Mouse (Mus musculus) forebrain, embryonic 15.5 days (tissue): ENCODE results near the gene Uqcrq. TPM values are rescaled to one million over a fixed set of nuclear protein-coding genes. Genes with fewer than 3 reads are reported as not detected.
"Not testable (repeated sequence)": the region's sequence is repeated elsewhere in the genome, so short reads cannot be mapped to it uniquely, and the experiment has no call there.

Experiments used
- ATAC-seq: fragments of 200-750 bp; cut with Nextera tagmentation; replicated peaks from 2 replicates; pipeline ENCODE4 v1.8.0; 2017; ENCODE audit warnings: mild to moderate bottlenecking, moderate TSS enrichment, moderate library complexity
- H3K27ac ChIP-seq: fragments of 300-500 bp; sonication (generic); replicated peaks from 2 replicates; pipeline ENCODE4 v1.5.1; 2015; ENCODE audit warnings: mild to moderate bottlenecking, inconsistent platforms
- H3K27me3 ChIP-seq: fragments of 300-500 bp; sonication (generic); 2 replicates; pipeline ENCODE4 v1.6.1; 2015; ENCODE audit warnings: inconsistent platforms
- H3K36me3 ChIP-seq: fragments of 300-500 bp; sonication (generic); 2 replicates; pipeline ENCODE4 v1.6.1; 2015; ENCODE audit warnings: mild to moderate bottlenecking, inconsistent platforms
- H3K4me1 ChIP-seq: fragments of 300-500 bp; sonication (generic); 2 replicates; pipeline ENCODE4 v1.6.1; 2015; ENCODE audit warnings: inconsistent platforms
- H3K4me2 ChIP-seq: fragments of 300-500 bp; sonication (generic); replicated peaks from 2 replicates; pipeline ENCODE4 v1.6.1; 2015; ENCODE audit warnings: mild to moderate bottlenecking, inconsistent platforms
- H3K4me3 ChIP-seq: fragments of 300-500 bp; sonication (generic); 2 replicates; pipeline ENCODE4 v1.5.1; 2015; ENCODE audit warnings: mild to moderate bottlenecking, inconsistent platforms
- H3K9ac ChIP-seq: fragments of 300-500 bp; sonication (generic); replicated peaks from 2 replicates; pipeline ENCODE4 v1.6.1; 2015; ENCODE audit warnings: mild to moderate bottlenecking, inconsistent platforms
- H3K9me3 ChIP-seq: fragments of 300-500 bp; sonication (generic); 2 replicates; pipeline ENCODE4 v1.6.1; 2016; ENCODE audit warnings: inconsistent platforms
- WGBS: fragments of 180-500 bp; shearing (Covaris S2); methylation state at CpG from one replicate; pipeline ENCODE4 v1.1.7; 2015; ENCODE audit warnings: mixed read lengths; 5-methylcytosine and 5-hydroxymethylcytosine counted together
- polyA plus RNA-seq: library from polyadenylated mRNA; unstranded; fragments of >200 nt; fragmentation: Nextera tagmentation; extraction: Ambion mirVana; gene quantifications from 2 replicates; pipeline ENCODE4 v1.2.1, GENCODE M21; 2015

Uqcrq gene
- polyA plus RNA-seq, 1 experiment from 2014 or later: 589 TPM

- no peak overlapping the region for H3K27ac ChIP-seq
- no peak for ATAC-seq
- H3K4me3 ChIP-seq: no peak overlapping the region
- 90% methylated on average over 3 of the region's 3 CpGs for WGBS
- no peaks in the 10 kb centered on the region for H3K9me3 ChIP-seq
- peaks cover 18% of the 10 kb centered on the region for H3K4me1 ChIP-seq
- H3K4me2 ChIP-seq: no peak overlapping the region
- H3K27me3 ChIP-seq: no peaks in the 10 kb centered on the region
- no peak overlapping the region for H3K9ac ChIP-seq
- H3K36me3 ChIP-seq: peaks cover 8% of the 10 kb centered on the region
Observed at GRCm38 (mm10) chr11:53427993-53428715, 2.5 kb downstream of the Uqcrq start.

GRCm38 (mm10) chr11:53426914-53427313, 3.7 kb downstream of the Uqcrq start:
- H3K27ac ChIP-seq, H3K9me3 ChIP-seq, H3K27me3 ChIP-seq, ATAC-seq, H3K4me2 ChIP-seq, H3K4me3 ChIP-seq, H3K9ac ChIP-seq, H3K36me3 ChIP-seq: not testable (repeated sequence)
- 88% methylated on average over 3 of the region's 3 CpGs for WGBS
- peaks cover 18% of the 10 kb centered on the region for H3K4me1 ChIP-seq

GRCm38 (mm10) chr11:53425711-53426255, 4.8 kb downstream of the Uqcrq start:
- Histone ChIP-seq H3K4me2 (no peak overlapping the region), H3K36me3 (peaks cover 15% of the 10 kb centered on the region), H3K9ac (no peak overlapping the region), H3K4me3 (no peak overlapping the region), H3K9me3 (no peaks in the 10 kb centered on the region), H3K27ac (no peak overlapping the region), H3K4me1 (peaks cover 12% of the 10 kb centered on the region), H3K27me3 (no peaks in the 10 kb centered on the region)
- no peak for ATAC-seq
- 86% methylated on average over 6 of the region's 6 CpGs for WGBS

- Histone ChIP-seq H3K4me1 (peaks cover 12% of the 10 kb centered on the region), H3K4me2 (no peak overlapping the region), H3K4me3 (no peak overlapping the region), H3K9me3 (no peaks in the 10 kb centered on the region), H3K27ac (no peak overlapping the region), H3K27me3 (no peaks in the 10 kb centered on the region), H3K9ac (no peak overlapping the region), H3K36me3 (peaks cover 16% of the 10 kb centered on the region)
- WGBS: 91% methylated on average over 3 of the region's 3 CpGs
- ATAC-seq: no peak
Observed at GRCm38 (mm10) chr11:53425251-53425650, 5.4 kb downstream of the Uqcrq start.

GRCm38 (mm10) chr11:53424826-53425225, 5.8 kb downstream of the Uqcrq start:
- peaks cover 8% of the 10 kb centered on the region for H3K4me1 ChIP-seq
- no peak overlapping the region for H3K4me2 ChIP-seq
- H3K27me3 ChIP-seq: no peaks in the 10 kb centered on the region
- H3K27ac ChIP-seq: no peak overlapping the region
- H3K36me3 ChIP-seq: peaks cover 20% of the 10 kb centered on the region
- WGBS: 76% methylated on average over 2 of the region's 2 CpGs
- ATAC-seq: no peak
- no peak overlapping the region for H3K4me3 ChIP-seq
- no peak overlapping the region for H3K9ac ChIP-seq
- no peaks in the 10 kb centered on the region for H3K9me3 ChIP-seq

GRCm38 (mm10) chr11:53423036-53423435, 7.6 kb downstream of the Uqcrq start, which contains the start of gene Leap2:
Gene Leap2, minus strand, starts transcription at chr11:53423170.
- peaks cover 27% of the 10 kb centered on the region for H3K36me3 ChIP-seq
- ATAC-seq: no peak
- no peaks in the 10 kb centered on the region for H3K9me3 ChIP-seq
- no peaks in the 10 kb centered on the region for H3K4me1 ChIP-seq
- H3K27me3 ChIP-seq: no peaks in the 10 kb centered on the region
- no peak within 1 kb of the TSS for H3K27ac ChIP-seq
- WGBS: 93% methylated on average over 4 of the region's 4 CpGs
- no peak within 1 kb of the TSS for H3K9ac ChIP-seq
- no peak within 1 kb of the TSS for H3K4me2 ChIP-seq
- H3K4me3 ChIP-seq: no peak within 1 kb of the TSS

GRCm38 (mm10) chr11:53418048-53418447, 12.6 kb downstream of the Uqcrq start:
- Histone ChIP-seq H3K27me3 (no peaks in the 10 kb centered on the region), H3K4me1 (no peaks in the 10 kb centered on the region), H3K4me3 (no peak overlapping the region), H3K9ac (no peak overlapping the region), H3K4me2 (no peak overlapping the region), H3K36me3 (peaks cover 73% of the 10 kb centered on the region), H3K9me3 (no peaks in the 10 kb centered on the region), H3K27ac (no peak overlapping the region)
- ATAC-seq: no peak

- Histone ChIP-seq H3K36me3 (peaks cover 93% of the 10 kb centered on the region), H3K27me3 (no peaks in the 10 kb centered on the region), H3K9ac (no peak overlapping the region), H3K4me2 (no peak overlapping the region), H3K9me3 (no peaks in the 10 kb centered on the region), H3K4me3 (no peak overlapping the region), H3K27ac (no peak overlapping the region), H3K4me1 (no peaks in the 10 kb centered on the region)
- no peak for ATAC-seq
- 93% methylated on average over 4 of the region's 4 CpGs for WGBS
Observed at GRCm38 (mm10) chr11:53413871-53414270, 16.8 kb downstream of the Uqcrq start.

- H3K36me3 ChIP-seq: peaks cover 88% of the 10 kb centered on the region
- no peaks in the 10 kb centered on the region for H3K4me1 ChIP-seq
- no peaks in the 10 kb centered on the region for H3K27me3 ChIP-seq
- H3K9ac ChIP-seq: no peak overlapping the region
- H3K4me3 ChIP-seq: no peak overlapping the region
- no peak overlapping the region for H3K4me2 ChIP-seq
- no peak for ATAC-seq
- no peak overlapping the region for H3K27ac ChIP-seq
- H3K9me3 ChIP-seq: no peaks in the 10 kb centered on the region
Observed at GRCm38 (mm10) chr11:53411738-53412137, 18.9 kb downstream of the Uqcrq start.

- no peaks in the 10 kb centered on the region for H3K9me3 ChIP-seq
- H3K4me3 ChIP-seq: no peak overlapping the region
- H3K27me3 ChIP-seq: no peaks in the 10 kb centered on the region
- no peak overlapping the region for H3K27ac ChIP-seq
- H3K4me1 ChIP-seq: no peaks in the 10 kb centered on the region
- H3K4me2 ChIP-seq: no peak overlapping the region
- ATAC-seq: no peak
- H3K36me3 ChIP-seq: peaks cover 82% of the 10 kb centered on the region
- 91% methylated on average over 1 of the region's 1 CpGs for WGBS
- H3K9ac ChIP-seq: no peak overlapping the region
Observed at GRCm38 (mm10) chr11:53403638-53404037, 27.0 kb downstream of the Uqcrq start.

- ATAC-seq: no peak
- H3K9me3 ChIP-seq: no peaks in the 10 kb centered on the region
- H3K9ac ChIP-seq: no peak overlapping the region
- H3K4me3 ChIP-seq: no peak overlapping the region
- H3K36me3 ChIP-seq: peaks cover 51% of the 10 kb centered on the region
- 98% methylated on average over 1 of the region's 1 CpGs for WGBS
- no peaks in the 10 kb centered on the region for H3K27me3 ChIP-seq
- H3K4me1 ChIP-seq: no peaks in the 10 kb centered on the region
- H3K4me2 ChIP-seq: no peak overlapping the region
- H3K27ac ChIP-seq: no peak overlapping the region
Observed at GRCm38 (mm10) chr11:53393856-53394255, 36.8 kb downstream of the Uqcrq start.

- no peaks in the 10 kb centered on the region for H3K27me3 ChIP-seq
- H3K4me3 ChIP-seq: no peak overlapping the region
- no peaks in the 10 kb centered on the region for H3K4me1 ChIP-seq
- WGBS: 98% methylated on average over 2 of the region's 2 CpGs
- ATAC-seq: no peak
- H3K27ac ChIP-seq: no peak overlapping the region
- H3K9me3 ChIP-seq: no peaks in the 10 kb centered on the region
- H3K9ac ChIP-seq: no peak overlapping the region
- no peak overlapping the region for H3K4me2 ChIP-seq
- H3K36me3 ChIP-seq: peaks cover 35% of the 10 kb centered on the region
Observed at GRCm38 (mm10) chr11:53383758-53384428, 46.7 kb downstream of the Uqcrq start.
